Mouse (Mus musculus) olfactory bulb, adult 2 months (tissue): ENCODE results near the gene Cebpg.

Experiments used
- CTCF ChIP-seq: fragments of 200-500 bp; IDR thresholded peaks from 2 replicates; pipeline ENCODE4 v1.5.1; 2012; ENCODE audit warnings: low read depth, mild to moderate bottlenecking, low read length, moderate library complexity; ENCODE audit not compliant: insufficient read depth
- POLR2A ChIP-seq: fragments of 200-500 bp; IDR thresholded peaks from 2 replicates; pipeline ENCODE4 v1.6.1; 2012; ENCODE audit warnings: mild to moderate bottlenecking, low read depth, low read length, moderate library complexity; ENCODE audit not compliant: insufficient read depth

DNA sequence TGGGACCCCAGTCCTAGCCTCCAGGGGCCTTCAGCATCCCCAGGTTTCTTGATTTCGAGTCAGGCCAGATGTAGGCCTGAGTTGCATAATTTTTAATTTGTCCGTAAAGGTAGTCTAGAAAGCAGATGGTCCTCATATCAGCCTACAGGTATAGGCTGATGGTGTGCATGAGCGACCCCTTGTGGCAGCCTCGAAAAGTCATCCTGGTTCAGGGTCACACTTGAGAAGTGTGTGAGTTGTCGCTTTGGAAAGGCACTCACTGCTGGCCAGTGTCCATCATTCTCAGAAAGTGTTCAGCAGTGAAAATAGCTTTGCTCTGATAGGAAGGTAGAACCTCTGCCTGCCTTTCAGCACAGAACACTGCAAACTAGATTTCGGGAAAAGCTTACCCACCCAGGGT, 55.5 kb downstream of the Cebpg start:
- no peak for TF ChIP-seq POLR2A
- 0 out of 2 replicates have a peak, but pooled peaks have one; percentile 22 for TF ChIP-seq CTCF
